ENCODE assay signal across 9 mouse cellular contexts in the genomic region with DNA sequence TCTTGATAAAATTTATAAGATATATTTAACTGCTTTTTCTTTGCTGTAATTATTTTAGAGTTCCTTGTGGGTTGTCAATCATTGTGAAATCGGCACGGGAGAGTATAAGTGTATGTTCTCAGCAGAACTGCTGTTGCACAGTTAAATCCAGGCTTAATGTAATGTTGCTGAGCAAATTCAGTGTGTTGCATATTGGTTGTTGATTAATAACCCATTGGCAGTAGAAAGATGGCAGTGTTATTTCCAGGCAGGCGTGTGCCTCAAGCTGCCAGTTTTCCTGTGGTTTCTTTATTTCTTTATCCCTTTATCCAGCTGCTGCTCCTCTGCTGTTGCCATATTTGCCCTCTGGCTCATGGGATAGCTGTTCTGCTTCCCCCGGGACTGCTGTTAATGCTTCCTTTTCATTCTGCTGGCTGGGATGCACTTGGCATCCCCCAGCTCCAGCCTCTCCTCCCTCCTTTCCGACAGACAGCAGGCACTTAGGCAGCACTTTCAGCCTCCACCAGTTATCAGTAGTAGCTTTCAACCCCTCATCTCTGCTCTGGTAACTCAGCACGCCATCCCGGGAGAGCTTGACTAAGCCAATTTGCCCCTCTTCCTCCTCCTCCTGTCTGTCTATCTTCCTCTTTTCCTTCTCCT.
A peak's percentile ranks its signal among the peaks of the same experiment; 100 is the strongest.
DNase-seq lines count a peak whose midpoint lies in the region; ATAC-seq and TF ChIP-seq lines count a peak whose summit lies in the region.
"Had no signal": no experiment of that assay in that cellular context is flagged by ENCODE, and none has a peak within 500 bp of the region (broad histone marks: within the 10 kb centered on the region; RNA-seq: fewer than 3 reads in every experiment).

No protein-coding gene starts in this region.

- peaks cover 12% of the 10 kb centered on the region; the same call in 1 of the 2 replicates for H3K4me1 ChIP-seq in forebrain, embryonic 12.5 days
- peaks cover 14% of the 10 kb centered on the region for H3K4me1 ChIP-seq in forebrain, embryonic 10.5 days
- no peaks in the 10 kb centered on the region for H3K4me1 ChIP-seq in hindbrain, embryonic 11.5 days (replicated peaks; ENCODE audit: control insufficient read depth, insufficient read depth, low read length)
- 0 out of 2 replicates have a peak, but pooled peaks cover 2% of the 10 kb centered on the region for H3K4me1 ChIP-seq in midbrain, postnatal 0 days (ENCODE audit: insufficient read depth, low read length)
- H3K4me1 ChIP-seq in kidney, embryonic 15.5 days = no peaks in the 10 kb centered on the region

- no peak overlapping the region for H3K4me2 ChIP-seq in forebrain, embryonic 12.5 days
- no peak overlapping the region for H3K4me2 ChIP-seq in hindbrain, embryonic 11.5 days (replicated peaks; ENCODE audit: low read depth, low read length)
- no peak overlapping the region for H3K4me2 ChIP-seq in midbrain, postnatal 0 days (ENCODE audit: low read depth, low read length, poor library complexity, severe bottlenecking)
- H3K4me2 ChIP-seq in kidney, embryonic 15.5 days = no peak overlapping the region

- no peak for ATAC-seq in forebrain, embryonic 12.5 days (ENCODE audit: low FRiP score)
- peak; percentile 67 for ATAC-seq in hindbrain, embryonic 11.5 days (ENCODE audit: low FRiP score)
- ATAC-seq in midbrain, postnatal 0 days (ENCODE audit: low FRiP score) = no peak
- no peak for ATAC-seq in granulocyte monocyte progenitor cell, adult 5-6 weeks (replicated peaks; ENCODE audit: poor library complexity, severe bottlenecking)
- ATAC-seq in kidney, embryonic 15.5 days (replicated peaks; ENCODE audit: low FRiP score) = no peak

- H3K4me3 ChIP-seq in forebrain, embryonic 12.5 days (replicated peaks) = no peak overlapping the region
- H3K4me3 ChIP-seq in forebrain, embryonic 10.5 days = no peak overlapping the region
- no peak overlapping the region for H3K4me3 ChIP-seq in hindbrain, embryonic 11.5 days (ENCODE audit: low read depth, low read length)
- no peak overlapping the region for H3K4me3 ChIP-seq in midbrain, postnatal 0 days (ENCODE audit: low read depth, low read length)
- no peak overlapping the region for H3K4me3 ChIP-seq in kidney, embryonic 15.5 days (replicated peaks)

- peaks cover 25% of the 10 kb centered on the region for H3K27me3 ChIP-seq in forebrain, embryonic 12.5 days
- H3K27me3 ChIP-seq in forebrain, embryonic 10.5 days (ENCODE audit: poor library complexity, severe bottlenecking) = peaks cover 51% of the 10 kb centered on the region
- no peaks in the 10 kb centered on the region for H3K27me3 ChIP-seq in hindbrain, embryonic 11.5 days (ENCODE audit: control insufficient read depth, insufficient read depth, low read length)
- H3K27me3 ChIP-seq in midbrain, postnatal 0 days (ENCODE audit: insufficient read depth, low read length) = no peaks in the 10 kb centered on the region
- no peaks in the 10 kb centered on the region for H3K27me3 ChIP-seq in kidney, embryonic 15.5 days

- no peak for DNase-seq in forebrain, embryonic 10.5 days (ENCODE audit: extremely low spot score, low spot score)
- peak; percentile 10 for DNase-seq in cerebellum, adult 9-11 months
- peak; percentile 60 for DNase-seq in hindbrain, embryonic 11.5 days (ENCODE audit: low spot score)
- peak; percentile 80 for DNase-seq in midbrain, postnatal 0 days (ENCODE audit: low spot score)
- DNase-seq in c-Kit-positive CD71-positive TER-119-positive erythroid progenitor cells, embryonic 14.5 days (ENCODE audit: low spot score) = no peak
- DNase-seq: kidney, postnatal 4 days had no signal

- no peak for TF ChIP-seq CTCF in midbrain, postnatal 0 days (IDR thresholded peaks at IDR 0.05)

- no peak overlapping the region for H3K9ac ChIP-seq in forebrain, embryonic 12.5 days
- no peak overlapping the region for H3K9ac ChIP-seq in hindbrain, embryonic 11.5 days (ENCODE audit: low read depth, low read length)
- no peak overlapping the region for H3K9ac ChIP-seq in midbrain, postnatal 0 days (replicated peaks; ENCODE audit: low read length, poor library complexity, severe bottlenecking)
- H3K9ac ChIP-seq in kidney, embryonic 15.5 days = no peak overlapping the region

- WGBS in forebrain, embryonic 12.5 days = 32% methylated on average over 7 of the region's 7 CpGs
- WGBS in forebrain, embryonic 10.5 days = 37% methylated on average over 7 of the region's 7 CpGs
- WGBS in hindbrain, embryonic 11.5 days = 39% methylated on average over 7 of the region's 7 CpGs
- 11% methylated on average over 7 of the region's 7 CpGs for WGBS in midbrain, postnatal 0 days
- 47% methylated on average over 7 of the region's 7 CpGs for WGBS in kidney, embryonic 15.5 days

- H3K36me3 ChIP-seq in forebrain, embryonic 12.5 days (replicated peaks) = no peaks in the 10 kb centered on the region
- no peaks in the 10 kb centered on the region for H3K36me3 ChIP-seq in forebrain, embryonic 10.5 days (replicated peaks)
- H3K36me3 ChIP-seq in hindbrain, embryonic 11.5 days (ENCODE audit: control insufficient read depth, insufficient read depth, low read length) = no peaks in the 10 kb centered on the region
- H3K36me3 ChIP-seq in midbrain, postnatal 0 days (ENCODE audit: insufficient read depth, low read length) = no peaks in the 10 kb centered on the region
- no peaks in the 10 kb centered on the region for H3K36me3 ChIP-seq in kidney, embryonic 15.5 days

- H3K9me3 ChIP-seq in forebrain, embryonic 12.5 days = no peaks in the 10 kb centered on the region
- H3K9me3 ChIP-seq in forebrain, embryonic 10.5 days = no peaks in the 10 kb centered on the region
- no peaks in the 10 kb centered on the region for H3K9me3 ChIP-seq in hindbrain, embryonic 11.5 days (ENCODE audit: control insufficient read depth, low read length)
- H3K9me3 ChIP-seq in midbrain, postnatal 0 days (ENCODE audit: low read length) = no peaks in the 10 kb centered on the region
- H3K9me3 ChIP-seq in kidney, embryonic 15.5 days (replicated peaks) = no peaks in the 10 kb centered on the region

- H3K27ac ChIP-seq in forebrain, embryonic 12.5 days = peak overlapping the region; percentile 21; the same call in 1 of the 2 replicates
- no peak overlapping the region for H3K27ac ChIP-seq in forebrain, embryonic 10.5 days
- peak overlapping the region; percentile 51; the same call in 1 of the 2 replicates for H3K27ac ChIP-seq in hindbrain, embryonic 11.5 days (ENCODE audit: low read depth, low read length)
- H3K27ac ChIP-seq in midbrain, postnatal 0 days (ENCODE audit: low read depth, low read length) = 0 out of 2 replicates have a peak overlapping the region, but pooled peaks have one; percentile 18
- H3K27ac ChIP-seq in kidney, embryonic 15.5 days = no peak overlapping the region

Comparison
In these comparisons a context has a peak if more than half of its experiments do, and no peak if none do; other contexts are left out.
1. H3K27ac ChIP-seq: peak in forebrain, embryonic 12.5 days (single experiment), hindbrain, embryonic 11.5 days (single experiment) and midbrain, postnatal 0 days (single experiment); none in forebrain, embryonic 10.5 days (single experiment) and kidney, embryonic 15.5 days (single experiment).
2. DNase-seq: peak in cerebellum, adult 9-11 months (single experiment), hindbrain, embryonic 11.5 days (single experiment) and midbrain, postnatal 0 days (single experiment); none in forebrain, embryonic 10.5 days (single experiment) and c-Kit-positive CD71-positive TER-119-positive erythroid progenitor cells, embryonic 14.5 days (single experiment).